Mouse (Mus musculus): ENCODE data around the gene Rap1gds1. TPM values are rescaled to one million over a fixed set of nuclear protein-coding genes. Genes with fewer than 3 reads are reported as not detected.

Gene Rap1gds1
- polyA plus RNA-seq, 1 experiment from 2014 or later: 107 TPM

- no peak for ATAC-seq (ENCODE audit: low read depth)
- 93% methylated on average over 8 of the region's 8 CpGs for WGBS
- no peaks in the 10 kb centered on the region for H3K4me1 ChIP-seq (ENCODE audit: control insufficient read depth, insufficient read depth, low read length)
Measured at GRCm38 (mm10) chr3:138912504-138912903, 162.5 kb downstream of the Rap1gds1 start.

GRCm38 (mm10) chr3:138909313-138909712 is 165.7 kb downstream of the Rap1gds1 start:
- 79% methylated on average over 2 of the region's 2 CpGs for WGBS
- Histone ChIP-seq H3K9ac (replicated peaks; ENCODE audit: low read depth, low read length) (no peak overlapping the region), H3K27me3 (ENCODE audit: control insufficient read depth, insufficient read depth, low read length) (no peaks in the 10 kb centered on the region), H3K4me3 (ENCODE audit: low read depth, low read length) (no peak overlapping the region), H3K36me3 (ENCODE audit: control insufficient read depth, insufficient read depth, low read length) (no peaks in the 10 kb centered on the region), H3K9me3 (ENCODE audit: control insufficient read depth, low read length) (no peaks in the 10 kb centered on the region), H3K4me2 (ENCODE audit: low read depth, low read length) (no peak overlapping the region), H3K4me1 (ENCODE audit: control insufficient read depth, insufficient read depth, low read length) (0 out of 2 replicates have a peak, but pooled peaks cover 4% of the 10 kb centered on the region), H3K27ac (ENCODE audit: low read depth, low read length) (no peak overlapping the region)
- ATAC-seq (ENCODE audit: low read depth): no peak

More at GRCm38 (mm10) chr3:138912504-138912903, 162.5 kb downstream of the Rap1gds1 start:
- Histone ChIP-seq H3K36me3 (ENCODE audit: control insufficient read depth, insufficient read depth, low read length) (no peaks in the 10 kb centered on the region), H3K9ac (replicated peaks; ENCODE audit: low read depth, low read length) (no peak overlapping the region), H3K4me3 (ENCODE audit: low read depth, low read length) (no peak overlapping the region), H3K27me3 (ENCODE audit: control insufficient read depth, insufficient read depth, low read length) (no peaks in the 10 kb centered on the region), H3K9me3 (ENCODE audit: control insufficient read depth, low read length) (no peaks in the 10 kb centered on the region), H3K4me2 (ENCODE audit: low read depth, low read length) (no peak overlapping the region), H3K27ac (ENCODE audit: low read depth, low read length) (no peak overlapping the region)

- H3K4me2 ChIP-seq (ENCODE audit: low read depth, low read length): no peak overlapping the region
- 33% methylated on average over 17 of the region's 17 CpGs for WGBS
- peak; percentile 83 for ATAC-seq (ENCODE audit: low read depth)
- H3K4me3 ChIP-seq (ENCODE audit: low read depth, low read length): no peak overlapping the region
- no peak overlapping the region for H3K9ac ChIP-seq (replicated peaks; ENCODE audit: low read depth, low read length)
- peaks cover 3% of the 10 kb centered on the region; the same call in 1 of the 2 replicates for H3K36me3 ChIP-seq (ENCODE audit: control insufficient read depth, insufficient read depth, low read length)
- H3K4me1 ChIP-seq (ENCODE audit: control insufficient read depth, insufficient read depth, low read length): 0 out of 2 replicates have a peak, but pooled peaks cover 4% of the 10 kb centered on the region
- H3K9me3 ChIP-seq (ENCODE audit: control insufficient read depth, low read length): no peaks in the 10 kb centered on the region
- no peaks in the 10 kb centered on the region for H3K27me3 ChIP-seq (ENCODE audit: control insufficient read depth, insufficient read depth, low read length)
- no peak overlapping the region for H3K27ac ChIP-seq (ENCODE audit: low read depth, low read length)
Measured at GRCm38 (mm10) chr3:138906112-138906880, 168.7 kb downstream of the Rap1gds1 start.

- H3K9ac ChIP-seq (replicated peaks; ENCODE audit: low read depth, low read length): no peak overlapping the region
- peaks cover 3% of the 10 kb centered on the region; the same call in 1 of the 2 replicates for H3K36me3 ChIP-seq (ENCODE audit: control insufficient read depth, insufficient read depth, low read length)
- H3K27me3 ChIP-seq (ENCODE audit: control insufficient read depth, insufficient read depth, low read length): no peaks in the 10 kb centered on the region
- H3K4me2 ChIP-seq (ENCODE audit: low read depth, low read length): no peak overlapping the region
- no peaks in the 10 kb centered on the region for H3K9me3 ChIP-seq (ENCODE audit: control insufficient read depth, low read length)
- 45% methylated on average over 7 of the region's 7 CpGs for WGBS
- peak; percentile 20; the same call in 1 of the 2 replicates for ATAC-seq (ENCODE audit: low read depth)
- H3K4me1 ChIP-seq (ENCODE audit: control insufficient read depth, insufficient read depth, low read length): 0 out of 2 replicates have a peak, but pooled peaks cover 4% of the 10 kb centered on the region
- no peak overlapping the region for H3K27ac ChIP-seq (ENCODE audit: low read depth, low read length)
- H3K4me3 ChIP-seq (ENCODE audit: low read depth, low read length): no peak overlapping the region
Measured at GRCm38 (mm10) chr3:138905678-138906077, 169.3 kb downstream of the Rap1gds1 start.

GRCm38 (mm10) chr3:138900571-138901141 is 174.3 kb downstream of the Rap1gds1 start:
- Histone ChIP-seq H3K4me2 (ENCODE audit: low read depth, low read length) (no peak overlapping the region), H3K4me1 (ENCODE audit: control insufficient read depth, insufficient read depth, low read length) (0 out of 2 replicates have a peak, but pooled peaks cover 3% of the 10 kb centered on the region), H3K9me3 (ENCODE audit: control insufficient read depth, low read length) (no peaks in the 10 kb centered on the region; the same call in 1 of the 2 replicates), H3K36me3 (ENCODE audit: control insufficient read depth, insufficient read depth, low read length) (peaks cover 23% of the 10 kb centered on the region), H3K9ac (replicated peaks; ENCODE audit: low read depth, low read length) (no peak overlapping the region), H3K27me3 (ENCODE audit: control insufficient read depth, insufficient read depth, low read length) (no peaks in the 10 kb centered on the region), H3K4me3 (ENCODE audit: low read depth, low read length) (no peak overlapping the region), H3K27ac (ENCODE audit: low read depth, low read length) (no peak overlapping the region)
- 91% methylated on average over 9 of the region's 9 CpGs for WGBS
- ATAC-seq (ENCODE audit: low read depth): no peak

- H3K36me3 ChIP-seq (ENCODE audit: control insufficient read depth, insufficient read depth, low read length): peaks cover 23% of the 10 kb centered on the region
- no peaks in the 10 kb centered on the region for H3K27me3 ChIP-seq (ENCODE audit: control insufficient read depth, insufficient read depth, low read length)
- no peaks in the 10 kb centered on the region; the same call in 1 of the 2 replicates for H3K9me3 ChIP-seq (ENCODE audit: control insufficient read depth, low read length)
- H3K4me2 ChIP-seq (ENCODE audit: low read depth, low read length): no peak overlapping the region
- H3K4me1 ChIP-seq (ENCODE audit: control insufficient read depth, insufficient read depth, low read length): peaks cover 4% of the 10 kb centered on the region
- H3K9ac ChIP-seq (replicated peaks; ENCODE audit: low read depth, low read length): no peak overlapping the region
- H3K27ac ChIP-seq (ENCODE audit: low read depth, low read length): no peak overlapping the region
- ATAC-seq (ENCODE audit: low read depth): no peak
- 97% methylated on average over 8 of the region's 8 CpGs for WGBS
- H3K4me3 ChIP-seq (ENCODE audit: low read depth, low read length): no peak overlapping the region
Measured at GRCm38 (mm10) chr3:138898055-138898454, 176.9 kb downstream of the Rap1gds1 start.

GRCm38 (mm10) chr3:138897500-138897899 is 177.5 kb downstream of the Rap1gds1 start:
- H3K4me3 ChIP-seq (ENCODE audit: low read depth, low read length): no peak overlapping the region
- peaks cover 4% of the 10 kb centered on the region for H3K4me1 ChIP-seq (ENCODE audit: control insufficient read depth, insufficient read depth, low read length)
- WGBS: 91% methylated on average over 11 of the region's 11 CpGs
- no peak overlapping the region for H3K9ac ChIP-seq (replicated peaks; ENCODE audit: low read depth, low read length)
- H3K36me3 ChIP-seq (ENCODE audit: control insufficient read depth, insufficient read depth, low read length): peaks cover 20% of the 10 kb centered on the region
- no peak for ATAC-seq (ENCODE audit: low read depth)
- H3K9me3 ChIP-seq (ENCODE audit: control insufficient read depth, low read length): no peaks in the 10 kb centered on the region; the same call in 1 of the 2 replicates
- no peak overlapping the region for H3K4me2 ChIP-seq (ENCODE audit: low read depth, low read length)
- H3K27me3 ChIP-seq (ENCODE audit: control insufficient read depth, insufficient read depth, low read length): no peaks in the 10 kb centered on the region
- no peak overlapping the region for H3K27ac ChIP-seq (ENCODE audit: low read depth, low read length)

- Histone ChIP-seq H3K27ac (ENCODE audit: low read depth, low read length) (no peak overlapping the region), H3K9ac (replicated peaks; ENCODE audit: low read depth, low read length) (no peak overlapping the region), H3K4me3 (ENCODE audit: low read depth, low read length) (no peak overlapping the region), H3K36me3 (ENCODE audit: control insufficient read depth, insufficient read depth, low read length) (peaks cover 12% of the 10 kb centered on the region; the same call in 1 of the 2 replicates), H3K4me2 (ENCODE audit: low read depth, low read length) (no peak overlapping the region), H3K9me3 (ENCODE audit: control insufficient read depth, low read length) (no peaks in the 10 kb centered on the region), H3K4me1 (ENCODE audit: control insufficient read depth, insufficient read depth, low read length) (peaks cover 4% of the 10 kb centered on the region), H3K27me3 (ENCODE audit: control insufficient read depth, insufficient read depth, low read length) (no peaks in the 10 kb centered on the region)
- 33% methylated on average over 5 of the region's 5 CpGs for WGBS
- ATAC-seq (ENCODE audit: low read depth): no peak
Measured at GRCm38 (mm10) chr3:138893520-138893919, 181.5 kb downstream of the Rap1gds1 start.

- Histone ChIP-seq H3K9ac (replicated peaks; ENCODE audit: low read depth, low read length) (no peak overlapping the region), H3K27me3 (ENCODE audit: control insufficient read depth, insufficient read depth, low read length) (no peaks in the 10 kb centered on the region), H3K27ac (ENCODE audit: low read depth, low read length) (no peak overlapping the region), H3K4me1 (ENCODE audit: control insufficient read depth, insufficient read depth, low read length) (peaks cover 4% of the 10 kb centered on the region), H3K9me3 (ENCODE audit: control insufficient read depth, low read length) (no peaks in the 10 kb centered on the region), H3K4me2 (ENCODE audit: low read depth, low read length) (no peak overlapping the region), H3K36me3 (ENCODE audit: control insufficient read depth, insufficient read depth, low read length) (no peaks in the 10 kb centered on the region), H3K4me3 (ENCODE audit: low read depth, low read length) (no peak overlapping the region)
- ATAC-seq (ENCODE audit: low read depth): no peak
- WGBS: 70% methylated on average over 10 of the region's 10 CpGs
Measured at GRCm38 (mm10) chr3:138889769-138890295, 185.2 kb downstream of the Rap1gds1 start.
